Mouse (Mus musculus): Measurements from ENCODE around the gene Cog5.

The Cog5 gene

GRCm38 (mm10) chr12:31709665-31710064 lies 55.0 kb downstream of the Cog5 start:
- no peak for DNase-seq (ENCODE audit: low spot score in 2 of 2)

GRCm38 (mm10) chr12:31712233-31712632 lies 57.6 kb downstream of the Cog5 start:
- DNase-seq (ENCODE audit: low spot score in 2 of 2) = no peak

- no peak for DNase-seq (ENCODE audit: low spot score in 2 of 2)
Measured at GRCm38 (mm10) chr12:31712727-31713126, 58.1 kb downstream of the Cog5 start.

- DNase-seq (ENCODE audit: low spot score in 2 of 2) = peak; percentile 68 to 70
Measured at GRCm38 (mm10) chr12:31713600-31713999, 58.9 kb downstream of the Cog5 start, which contains the start of gene Gpr22. Gpr22 (minus strand) TSS chr12:31713947.

GRCm38 (mm10) chr12:31714070-31714469 lies 59.4 kb downstream of the Cog5 start:
- no peak for DNase-seq (ENCODE audit: low spot score in 2 of 2)

- no peak for DNase-seq (ENCODE audit: low spot score in 2 of 2)
Measured at GRCm38 (mm10) chr12:31719586-31720275, 65.1 kb downstream of the Cog5 start.

GRCm38 (mm10) chr12:31724576-31724975 lies 69.9 kb downstream of the Cog5 start:
- DNase-seq (ENCODE audit: low spot score in 2 of 2) = no peak

GRCm38 (mm10) chr12:31725511-31726275 lies 71.0 kb downstream of the Cog5 start:
- DNase-seq (ENCODE audit: low spot score in 2 of 2) = no peak

GRCm38 (mm10) chr12:31726707-31727106 lies 72.0 kb downstream of the Cog5 start:
- DNase-seq (ENCODE audit: low spot score in 2 of 2) = no peak

GRCm38 (mm10) chr12:31730126-31730525 lies 75.5 kb downstream of the Cog5 start:
- peak; percentile 49 to 67 for DNase-seq (ENCODE audit: low spot score in 2 of 2)

GRCm38 (mm10) chr12:31734616-31735015 lies 79.9 kb downstream of the Cog5 start:
- DNase-seq (ENCODE audit: low spot score in 2 of 2) = peak in 1 of 2 experiments; percentile 34

- no peak for DNase-seq (ENCODE audit: low spot score in 2 of 2)
Measured at GRCm38 (mm10) chr12:31747301-31747700, 92.6 kb downstream of the Cog5 start.

GRCm38 (mm10) chr12:31749846-31750245 lies 95.2 kb downstream of the Cog5 start:
- DNase-seq (ENCODE audit: low spot score in 2 of 2) = no peak

- DNase-seq (ENCODE audit: low spot score in 2 of 2) = no peak
Measured at GRCm38 (mm10) chr12:31754465-31754864, 99.8 kb downstream of the Cog5 start.

- DNase-seq (ENCODE audit: low spot score in 2 of 2) = peak in 1 of 2 experiments; percentile 50
Measured at GRCm38 (mm10) chr12:31755885-31756755, 101.5 kb downstream of the Cog5 start.

GRCm38 (mm10) chr12:31773612-31774011 lies 118.9 kb downstream of the Cog5 start:
- no peak for DNase-seq (ENCODE audit: low spot score in 2 of 2)

GRCm38 (mm10) chr12:31784291-31784690 lies 129.6 kb downstream of the Cog5 start:
- DNase-seq (ENCODE audit: low spot score in 2 of 2) = no peak

GRCm38 (mm10) chr12:31788530-31788929 lies 133.9 kb downstream of the Cog5 start:
- no peak for DNase-seq (ENCODE audit: low spot score in 2 of 2)

GRCm38 (mm10) chr12:31806410-31807154 lies 151.9 kb downstream of the Cog5 start:
- no peak for DNase-seq (ENCODE audit: low spot score in 2 of 2)

- DNase-seq (ENCODE audit: low spot score in 2 of 2) = no peak
Measured at GRCm38 (mm10) chr12:31818051-31818461, 163.4 kb downstream of the Cog5 start.

- DNase-seq (ENCODE audit: low spot score in 2 of 2) = no peak
Measured at GRCm38 (mm10) chr12:31819096-31819495, 164.4 kb downstream of the Cog5 start.
